Mouse (Mus musculus) forebrain, embryonic 16.5 days (tissue): ENCODE measurements around the gene Apod. TPM values are rescaled to one million over a fixed set of nuclear protein-coding genes. Genes with fewer than 3 reads are reported as not detected.
"Not testable (repeated sequence)": the region's sequence is repeated elsewhere in the genome, so short reads cannot be mapped to it uniquely, and the experiment has no call there.

Experiments
- ATAC-seq: fragments of 200-750 bp; cut with Nextera tagmentation; 2 replicates; pipeline ENCODE4 v1.8.0; 2017; ENCODE audit warnings: mild to moderate bottlenecking, moderate library complexity
- H3K27ac ChIP-seq: fragments of 300-500 bp; sonication (generic); 2 replicates; pipeline ENCODE4 v1.5.1; 2014; ENCODE audit warnings: low read length, control low read depth
- H3K27me3 ChIP-seq: fragments of 300-500 bp; sonication (generic); replicated peaks from 2 replicates; pipeline ENCODE4 v1.6.1; 2014; ENCODE audit warnings: low read length; ENCODE audit not compliant: control insufficient read depth, insufficient read depth
- H3K36me3 ChIP-seq: fragments of 300-500 bp; sonication (generic); 2 replicates; pipeline ENCODE4 v1.6.1; 2014; ENCODE audit not compliant: control insufficient read depth, insufficient read depth
- H3K4me1 ChIP-seq: fragments of 300-500 bp; sonication (generic); replicated peaks from 2 replicates; pipeline ENCODE4 v1.6.1; 2014; ENCODE audit warnings: low read length; ENCODE audit not compliant: control insufficient read depth, insufficient read depth
- H3K4me2 ChIP-seq: fragments of 300-500 bp; sonication (generic); 2 replicates; pipeline ENCODE4 v1.6.1; 2014; ENCODE audit warnings: mild to moderate bottlenecking, low read length, control low read depth
- H3K4me3 ChIP-seq: fragments of 300-500 bp; sonication (generic); replicated peaks from 2 replicates; pipeline ENCODE4 v1.5.1; 2014; ENCODE audit warnings: mild to moderate bottlenecking, low read length, control low read depth
- H3K9ac ChIP-seq: fragments of 300-500 bp; sonication (generic); replicated peaks from 2 replicates; pipeline ENCODE4 v1.6.1; 2014; ENCODE audit warnings: low read depth, low read length, control low read depth
- H3K9me3 ChIP-seq: fragments of 300-500 bp; sonication (generic); 2 replicates; pipeline ENCODE4 v1.6.1; 2016; ENCODE audit warnings: low read length; ENCODE audit not compliant: control insufficient read depth
- whole genome bisulfite sequencing: fragments of 180-500 bp; shearing (Covaris S2); extraction: QIAGEN DNeasy Blood & Tissue Kit; methylation state at CpG from one replicate; pipeline ENCODE4 v1.1.7; 2014; 5-methylcytosine and 5-hydroxymethylcytosine counted together
- polyA plus RNA-seq: library from polyadenylated mRNA; unstranded; fragments of >200 nt; fragmentation: Nextera tagmentation; extraction: Ambion mirVana; gene quantifications from 2 replicates; pipeline ENCODE4 v1.2.1, GENCODE M21; 2015

Apod gene
- polyA plus RNA-seq, 1 experiment from 2014 or later, result 63.1 TPM

- H3K9ac ChIP-seq, H3K36me3 ChIP-seq, H3K27ac ChIP-seq, H3K27me3 ChIP-seq, H3K4me3 ChIP-seq, H3K4me2 ChIP-seq, ATAC-seq, H3K4me1 ChIP-seq, H3K9me3 ChIP-seq: not testable (repeated sequence)
- 71% methylated on average over 12 of the region's 12 CpGs for WGBS
Observed at GRCm38 (mm10) chr16:31316246-31317143, 1.9 kb upstream of the Apod start.

- Histone ChIP-seq H3K4me3 (no peak overlapping the region), H3K4me2 (no peak overlapping the region), H3K27me3 (no peaks in the 10 kb centered on the region), H3K9me3 (no peaks in the 10 kb centered on the region), H3K4me1 (no peaks in the 10 kb centered on the region), H3K9ac (no peak overlapping the region), H3K36me3 (no peaks in the 10 kb centered on the region), H3K27ac (no peak overlapping the region)
- ATAC-seq, result no peak
- 69% methylated on average over 4 of the region's 4 CpGs for WGBS
Observed at GRCm38 (mm10) chr16:31315294-31315693, 686 bp upstream of the Apod start.

- Histone ChIP-seq H3K27ac (no peak overlapping the region), H3K9ac (no peak overlapping the region), H3K4me3 (no peak overlapping the region), H3K4me1 (no peaks in the 10 kb centered on the region), H3K27me3 (no peaks in the 10 kb centered on the region), H3K4me2 (no peak overlapping the region), H3K9me3 (no peaks in the 10 kb centered on the region), H3K36me3 (no peaks in the 10 kb centered on the region)
- WGBS, result 68% methylated on average over 2 of the region's 2 CpGs
- no peak for ATAC-seq
Observed at GRCm38 (mm10) chr16:31313611-31314010, 997 bp downstream of the Apod start.

DNA sequence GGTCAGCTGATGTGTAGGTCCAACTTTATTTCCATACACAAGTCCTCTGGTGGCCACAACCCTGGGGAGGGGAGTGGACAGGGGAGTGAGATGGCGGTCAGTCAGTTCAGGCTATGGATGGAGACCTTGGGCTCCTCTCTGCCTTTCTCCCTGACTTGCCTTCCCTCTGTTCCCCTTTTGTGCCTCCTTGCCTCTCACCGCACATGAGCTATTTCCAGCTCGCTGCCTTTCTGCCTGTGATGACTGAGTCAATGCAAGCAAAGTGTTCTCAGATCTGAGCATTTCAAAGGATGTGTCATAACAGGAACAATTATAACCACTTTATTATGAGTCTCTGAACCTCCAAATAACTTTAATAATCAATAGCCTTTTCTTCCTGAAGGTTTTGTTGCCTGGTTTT is 2.3 kb downstream of the Apod start:
- 62% methylated on average over 3 of the region's 3 CpGs for WGBS
- no peak overlapping the region for H3K4me2 ChIP-seq
- H3K27me3 ChIP-seq, result no peaks in the 10 kb centered on the region
- no peak overlapping the region for H3K9ac ChIP-seq
- ATAC-seq, result no peak
- no peaks in the 10 kb centered on the region for H3K36me3 ChIP-seq
- H3K4me1 ChIP-seq, result no peaks in the 10 kb centered on the region
- H3K27ac ChIP-seq, result no peak overlapping the region
- H3K9me3 ChIP-seq, result no peaks in the 10 kb centered on the region
- H3K4me3 ChIP-seq, result no peak overlapping the region

GRCm38 (mm10) chr16:31305199-31305919 is 9.2 kb downstream of the Apod start:
- H3K27me3 ChIP-seq, result no peaks in the 10 kb centered on the region
- ATAC-seq, result no peak
- no peak overlapping the region for H3K4me3 ChIP-seq
- H3K27ac ChIP-seq, result no peak overlapping the region
- 68% methylated on average over 5 of the region's 5 CpGs for WGBS
- H3K9ac ChIP-seq, result no peak overlapping the region
- no peaks in the 10 kb centered on the region for H3K9me3 ChIP-seq
- no peaks in the 10 kb centered on the region for H3K4me1 ChIP-seq
- no peaks in the 10 kb centered on the region for H3K36me3 ChIP-seq
- no peak overlapping the region for H3K4me2 ChIP-seq

DNA sequence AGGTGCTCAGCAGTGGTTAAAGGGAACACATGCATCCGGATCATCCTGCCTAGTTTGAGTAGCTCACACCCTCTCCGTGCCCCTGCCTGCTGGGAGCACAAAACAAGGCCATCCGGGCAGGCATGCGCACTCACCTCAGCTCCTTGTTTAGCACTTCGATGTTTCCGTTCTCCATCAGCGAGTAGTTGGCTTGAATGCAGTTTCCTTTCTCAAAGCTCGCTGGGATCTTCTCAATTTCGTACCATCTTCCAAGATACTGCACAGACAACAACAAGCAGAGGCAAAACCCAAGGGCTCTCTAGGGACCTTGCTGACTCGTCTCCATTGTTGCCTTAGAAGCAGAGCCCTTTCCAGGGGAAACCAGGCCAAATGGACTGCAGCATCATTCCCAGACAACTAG is 11.3 kb downstream of the Apod start:
- Histone ChIP-seq H3K4me2 (no peak overlapping the region), H3K9me3 (no peaks in the 10 kb centered on the region), H3K4me3 (no peak overlapping the region), H3K27ac (no peak overlapping the region), H3K27me3 (no peaks in the 10 kb centered on the region), H3K9ac (no peak overlapping the region), H3K4me1 (peaks cover 8% of the 10 kb centered on the region), H3K36me3 (no peaks in the 10 kb centered on the region)
- WGBS, result 70% methylated on average over 10 of the region's 10 CpGs
- no peak for ATAC-seq

GRCm38 (mm10) chr16:31300883-31301532 is 13.6 kb downstream of the Apod start:
- no peak for ATAC-seq
- no peaks in the 10 kb centered on the region for H3K27me3 ChIP-seq

GRCm38 (mm10) chr16:31300467-31300866 is 14.1 kb downstream of the Apod start:
- Histone ChIP-seq H3K9me3 (no peaks in the 10 kb centered on the region), H3K27ac (no peak overlapping the region), H3K4me2 (no peak overlapping the region), H3K4me1 (peaks cover 8% of the 10 kb centered on the region), H3K9ac (no peak overlapping the region), H3K4me3 (no peak overlapping the region), H3K36me3 (no peaks in the 10 kb centered on the region), H3K27me3 (no peaks in the 10 kb centered on the region)
- WGBS, result 21% methylated on average over 7 of the region's 7 CpGs
- no peak for ATAC-seq

More at GRCm38 (mm10) chr16:31300883-31301532, 13.6 kb downstream of the Apod start:
- no peaks in the 10 kb centered on the region for H3K36me3 ChIP-seq
- 60% methylated on average over 6 of the region's 6 CpGs for WGBS
- H3K4me1 ChIP-seq, result peaks cover 8% of the 10 kb centered on the region
- H3K9ac ChIP-seq, result no peak overlapping the region
- no peak overlapping the region for H3K27ac ChIP-seq
- H3K9me3 ChIP-seq, result no peaks in the 10 kb centered on the region
- no peak overlapping the region for H3K4me2 ChIP-seq
- H3K4me3 ChIP-seq, result no peak overlapping the region

GRCm38 (mm10) chr16:31299960-31300353 is 14.7 kb downstream of the Apod start:
- Histone ChIP-seq H3K36me3 (no peaks in the 10 kb centered on the region), H3K4me1 (peaks cover 8% of the 10 kb centered on the region), H3K4me3 (no peak overlapping the region), H3K9me3 (no peaks in the 10 kb centered on the region), H3K4me2 (no peak overlapping the region), H3K27me3 (no peaks in the 10 kb centered on the region), H3K27ac (no peak overlapping the region), H3K9ac (no peak overlapping the region)
- 36% methylated on average over 3 of the region's 3 CpGs for WGBS
- ATAC-seq, result no peak
